Mouse (Mus musculus) retina, postnatal 1 day (tissue): ENCODE measurements around the gene Bcl6b.

Experiments
- DNase-seq: peaks from one replicate; pipeline ENCODE4 v3.0.0-alpha.2; 2012

Bcl6b gene

DNA sequence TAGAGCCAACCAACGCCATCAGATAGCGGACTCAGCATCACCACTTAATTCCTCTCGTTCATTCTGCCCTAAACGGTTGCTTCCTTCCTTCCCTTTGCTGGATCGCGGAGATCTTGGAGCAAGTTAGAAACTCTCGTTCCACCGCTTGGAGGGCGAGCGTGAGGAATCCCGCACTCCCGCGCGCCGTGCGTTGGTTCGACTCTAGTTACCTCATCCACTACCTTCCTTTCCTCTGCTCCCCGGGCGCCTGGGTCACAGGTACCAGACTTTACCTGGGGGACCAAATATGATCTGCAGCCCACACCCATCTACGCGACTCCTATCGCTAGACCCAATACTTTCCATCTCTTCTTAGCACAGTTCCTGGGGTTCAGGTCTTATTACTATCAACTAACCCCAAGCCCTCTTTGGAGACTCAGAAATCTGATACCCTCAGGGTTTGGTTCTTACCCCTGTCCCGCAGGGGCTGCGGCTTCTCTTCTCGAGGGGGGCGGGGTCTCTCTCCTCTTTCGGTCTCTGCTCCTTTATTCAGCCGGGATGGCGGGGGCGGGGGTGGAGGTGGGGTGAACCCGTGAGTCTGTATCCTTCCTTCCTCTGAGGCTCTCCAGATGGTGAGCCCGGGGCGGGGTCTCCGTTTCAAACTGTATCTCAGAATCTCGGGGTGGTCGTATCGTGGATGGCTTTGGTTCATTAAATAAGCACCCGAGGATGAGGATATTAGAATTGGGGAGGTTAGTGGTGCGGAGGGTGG is at the start of gene Bcl6b:
Bcl6b (minus strand) TSS at position 539 of the 751 bp plus-strand sequence.
- DNase-seq, result no peak

DNA sequence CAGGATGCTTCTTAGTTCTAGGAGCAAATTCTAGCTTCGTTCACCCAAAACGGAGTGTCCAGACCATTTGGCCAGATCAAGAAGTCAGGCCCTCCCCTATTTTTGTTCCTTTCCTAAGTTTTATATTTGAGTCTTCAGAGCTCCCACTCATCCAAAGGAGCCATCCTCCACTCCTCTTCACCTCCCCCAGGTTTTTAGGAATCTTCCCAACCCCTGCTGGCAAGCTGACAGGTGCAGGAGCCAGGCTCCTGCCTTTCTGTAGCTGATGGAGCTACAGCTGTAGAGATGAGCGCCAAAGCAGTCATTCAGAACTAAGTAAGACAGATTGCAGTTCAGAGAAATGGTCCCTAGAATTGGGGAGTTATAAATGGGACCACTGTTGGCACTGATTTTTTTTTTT is 49.4 kb upstream of the Bcl6b start:
- no peak for DNase-seq

DNA sequence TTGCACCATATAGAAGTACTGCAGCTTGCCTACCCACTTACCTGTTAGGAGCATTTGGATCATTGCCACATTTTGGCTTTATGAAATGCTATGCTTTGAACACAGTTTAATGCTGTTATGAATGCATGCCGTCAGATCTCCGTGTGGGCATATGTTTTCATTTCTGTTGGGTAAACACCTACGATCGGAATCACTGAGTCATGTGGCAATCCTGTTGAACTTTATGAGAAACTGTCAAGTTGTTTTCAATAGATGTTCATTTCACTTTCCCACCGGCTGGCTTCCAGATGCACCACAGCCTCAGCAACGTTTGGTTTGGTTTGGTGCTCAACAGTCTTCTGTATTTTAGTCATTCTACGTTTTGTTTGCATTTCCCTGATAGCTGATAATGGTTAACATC is 42.0 kb upstream of the Bcl6b start:
- DNase-seq, result no peak

DNA sequence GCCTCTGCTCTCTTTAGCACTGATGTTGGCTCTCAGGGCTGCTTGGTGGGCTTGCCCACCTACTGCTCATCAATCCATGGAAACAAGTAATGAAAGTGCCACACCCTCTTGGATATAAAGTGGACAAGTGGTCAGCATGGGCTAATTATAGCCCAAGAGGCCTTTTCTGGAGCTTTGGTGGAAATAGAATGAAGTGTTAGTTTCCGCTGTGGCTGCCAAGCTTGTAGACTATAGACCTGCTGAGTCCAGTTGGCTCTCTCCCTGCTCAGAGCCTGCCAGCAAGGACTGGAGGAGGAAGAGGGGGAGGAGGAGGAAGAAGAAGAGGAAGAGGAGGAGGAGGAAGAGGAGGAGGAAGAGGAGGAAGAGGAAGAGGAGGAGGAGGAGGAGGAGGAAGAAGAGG is 36.8 kb upstream of the Bcl6b start:
- no peak for DNase-seq

DNA sequence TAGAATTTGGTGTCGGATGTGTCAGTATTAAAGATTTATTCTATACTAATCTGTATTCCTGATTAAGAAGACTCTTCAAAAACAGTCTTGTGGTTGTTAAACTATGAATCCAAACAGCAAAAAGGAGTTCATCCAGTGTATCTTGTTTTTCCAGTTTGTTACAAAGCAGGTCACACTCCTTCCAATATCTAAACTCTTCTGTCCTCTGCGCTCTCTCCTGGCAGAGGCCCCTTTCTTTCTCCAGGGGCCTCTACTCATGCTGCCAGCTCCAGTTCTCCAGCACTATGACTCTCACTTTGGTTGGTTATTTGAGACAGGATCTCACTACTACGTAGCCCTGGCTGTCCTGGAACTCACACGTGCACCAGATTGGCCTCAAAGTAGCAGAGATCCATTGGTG is 36.2 kb upstream of the Bcl6b start:
- no peak for DNase-seq

DNA sequence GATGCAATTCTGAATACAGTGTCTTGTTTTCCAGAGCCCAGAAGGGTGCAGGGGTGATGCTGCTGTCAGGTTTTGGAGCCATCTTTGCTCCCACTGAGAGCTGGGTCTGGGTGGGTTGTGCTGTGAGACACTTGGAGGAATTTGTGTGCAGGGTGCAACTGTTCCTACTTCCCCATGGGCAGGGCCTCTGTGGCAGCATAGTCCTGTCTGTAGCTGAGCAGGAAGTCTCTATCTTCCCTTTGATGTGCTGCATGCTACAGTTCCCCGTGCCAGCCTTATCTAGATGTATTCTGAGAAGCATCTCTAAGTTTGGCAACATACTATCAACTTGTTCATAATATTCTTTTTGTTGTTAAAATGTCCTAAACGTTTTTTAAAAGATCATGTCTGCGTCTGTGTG is 35.7 kb upstream of the Bcl6b start:
- no peak for DNase-seq

DNA sequence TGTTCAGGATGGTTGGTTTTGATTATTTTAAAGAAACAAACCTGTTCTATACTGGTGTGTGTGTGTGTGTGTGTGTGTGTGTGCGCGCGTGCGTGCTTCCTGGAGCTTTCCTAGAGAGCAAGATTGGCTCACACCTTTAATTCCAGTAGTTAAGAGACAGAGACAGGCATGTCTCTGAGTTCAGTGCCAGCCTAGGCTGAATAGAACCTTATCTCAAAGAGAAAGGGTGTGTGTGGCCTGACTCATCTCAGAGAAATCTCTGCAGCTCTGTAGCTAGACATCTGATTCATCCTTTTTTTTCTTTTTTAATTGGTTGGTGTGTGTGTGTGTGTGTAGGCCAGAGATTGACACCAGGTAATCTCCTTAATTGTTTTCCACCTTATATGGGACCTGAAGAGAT is 29.4 kb upstream of the Bcl6b start:
- DNase-seq, result no peak

DNA sequence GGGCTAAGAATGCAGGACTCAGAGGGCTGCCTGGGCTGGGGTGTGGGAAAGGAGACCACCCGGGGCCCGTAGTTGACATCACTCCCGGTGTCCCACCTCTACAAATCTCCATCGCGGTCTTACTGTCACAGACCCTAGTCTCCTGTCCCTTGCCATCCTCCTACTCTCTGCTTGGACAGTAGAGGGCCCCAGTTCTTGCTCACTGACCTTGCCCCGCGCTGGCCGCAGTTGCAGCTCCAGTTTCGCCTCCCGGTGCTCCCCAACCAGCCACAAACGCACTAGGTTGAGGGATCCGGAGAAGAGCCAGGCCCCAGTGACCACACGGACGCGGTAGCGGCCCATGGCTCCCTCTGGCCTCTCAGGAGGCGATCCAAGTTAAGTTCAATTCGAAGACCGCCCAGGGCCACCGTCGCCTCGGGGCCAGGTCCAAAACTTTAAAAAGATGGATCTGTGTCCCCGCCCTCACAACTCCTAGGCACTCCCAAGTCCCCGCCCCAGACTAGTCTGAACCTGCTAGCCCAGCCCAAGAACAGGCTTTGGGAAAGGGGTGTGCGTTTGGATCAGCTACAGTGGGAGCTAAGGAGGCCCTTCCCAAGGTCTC is 25.4 kb upstream of the Bcl6b start, which contains the start of gene Alox12:
Alox12 (minus strand) TSS at position 423 of the 601 bp plus-strand sequence.
- peak; percentile 48 for DNase-seq

DNA sequence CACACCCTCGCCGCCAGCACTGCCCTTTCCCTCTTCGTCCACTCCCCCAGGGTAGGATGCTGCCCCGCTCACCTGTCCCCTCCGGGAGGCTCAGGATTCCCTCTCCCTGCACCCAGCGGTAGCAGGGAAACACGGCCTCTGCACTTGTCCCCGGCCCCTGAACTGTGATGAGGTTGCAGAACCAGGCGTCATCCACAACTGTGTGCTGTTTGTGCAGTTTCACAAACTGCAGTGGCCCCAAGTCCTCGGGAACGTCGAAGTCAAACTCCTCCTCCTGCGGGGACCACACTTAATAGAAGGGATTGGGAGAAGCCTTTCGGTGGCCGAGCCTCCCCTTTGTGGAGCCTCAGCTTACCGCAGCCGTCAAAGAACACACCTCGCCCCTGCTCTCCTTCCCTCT is 24.7 kb upstream of the Bcl6b start:
- peak; percentile 11 for DNase-seq

DNA sequence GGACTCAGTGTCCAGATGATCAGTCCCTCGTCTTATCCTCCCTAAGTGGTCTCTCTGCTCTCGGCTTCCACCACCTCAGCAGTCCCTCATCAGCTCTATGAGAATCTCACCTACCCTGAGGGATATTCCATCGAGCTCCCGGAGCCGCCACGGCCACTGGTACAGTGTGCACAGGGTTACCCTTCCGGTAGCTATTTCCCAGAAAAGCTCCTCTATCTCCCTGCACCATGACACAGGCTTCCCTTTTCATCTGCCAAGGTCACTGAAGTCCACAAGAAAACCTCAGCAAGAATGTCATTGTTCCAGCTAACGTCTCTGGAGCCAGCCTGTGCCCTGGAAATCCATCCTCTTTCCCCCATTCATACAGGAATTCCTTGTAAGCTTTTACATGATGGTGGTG is 22.3 kb upstream of the Bcl6b start:
- no peak for DNase-seq

DNA sequence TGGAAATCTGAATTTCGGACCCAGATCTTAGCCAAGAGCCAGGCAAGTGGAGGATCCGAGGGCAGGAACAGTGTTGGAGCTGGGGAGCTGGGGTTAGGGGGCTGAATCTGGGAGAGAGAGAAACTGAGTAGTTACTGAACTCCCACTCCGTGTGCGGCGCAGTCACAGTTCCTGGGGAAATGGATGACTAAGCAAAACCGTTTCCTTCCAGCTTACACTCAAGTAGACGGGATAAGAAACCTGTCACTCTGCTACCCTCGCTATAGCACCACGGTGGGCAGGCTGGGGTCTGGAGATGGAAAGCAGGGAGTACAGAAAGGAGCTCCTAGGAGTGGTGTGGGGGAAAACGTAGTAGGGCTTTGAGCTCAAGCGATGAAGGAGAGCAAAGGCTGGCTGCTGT is 20.6 kb upstream of the Bcl6b start:
- no peak for DNase-seq

DNA sequence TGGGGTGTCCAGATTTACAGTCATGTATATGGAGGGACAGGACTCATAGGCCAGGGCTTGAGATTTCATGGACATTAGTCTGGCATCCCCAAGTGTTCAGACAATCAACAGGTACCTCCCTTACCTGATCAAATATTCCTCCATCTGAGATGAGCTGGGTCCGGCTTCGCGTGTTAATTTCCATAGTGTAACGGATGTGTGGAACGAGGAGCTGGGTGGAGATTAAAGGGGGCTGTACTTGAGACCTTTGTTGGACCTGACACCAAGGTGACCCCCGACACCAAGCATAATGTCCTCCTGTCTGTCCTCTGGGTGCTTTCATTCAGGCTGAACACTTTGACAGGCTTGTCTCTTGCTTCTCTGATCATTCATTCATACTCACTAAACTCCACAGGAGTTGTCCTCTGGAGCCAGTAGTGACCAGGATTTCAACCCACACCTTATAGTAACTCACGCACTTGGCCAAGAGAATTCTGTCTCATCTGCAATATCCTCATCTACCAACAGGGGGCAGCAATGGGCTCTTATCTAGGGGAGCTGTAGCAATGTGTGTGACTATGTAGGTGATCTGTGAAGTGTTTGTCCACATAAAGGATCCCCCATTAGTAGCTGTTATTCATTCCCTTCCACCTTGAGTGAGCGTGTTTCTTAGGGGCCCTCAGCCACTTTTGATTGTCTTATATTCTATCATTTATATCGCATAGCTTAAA is 17.7 kb upstream of the Bcl6b start:
- peak; percentile 80 for DNase-seq

DNA sequence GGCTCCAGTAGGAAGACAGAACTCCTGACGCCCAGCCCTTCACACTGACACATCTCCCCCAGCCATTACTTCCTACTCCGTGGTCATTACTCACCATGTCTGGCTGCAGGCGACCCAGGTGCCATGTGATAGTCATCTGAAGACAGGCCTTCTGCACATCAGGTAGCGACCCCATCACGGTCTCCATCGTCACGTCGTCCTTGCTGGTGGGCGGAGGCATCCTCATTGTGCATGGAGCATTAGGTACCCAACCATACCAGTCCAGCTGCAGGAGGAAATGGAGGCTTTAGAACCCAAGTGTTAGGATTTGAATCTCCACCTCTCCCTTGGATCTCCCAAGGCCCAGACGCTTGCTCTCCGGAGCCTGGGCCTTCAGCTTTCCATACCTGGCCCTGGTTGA is 13.0 kb upstream of the Bcl6b start:
- DNase-seq, result no peak

DNA sequence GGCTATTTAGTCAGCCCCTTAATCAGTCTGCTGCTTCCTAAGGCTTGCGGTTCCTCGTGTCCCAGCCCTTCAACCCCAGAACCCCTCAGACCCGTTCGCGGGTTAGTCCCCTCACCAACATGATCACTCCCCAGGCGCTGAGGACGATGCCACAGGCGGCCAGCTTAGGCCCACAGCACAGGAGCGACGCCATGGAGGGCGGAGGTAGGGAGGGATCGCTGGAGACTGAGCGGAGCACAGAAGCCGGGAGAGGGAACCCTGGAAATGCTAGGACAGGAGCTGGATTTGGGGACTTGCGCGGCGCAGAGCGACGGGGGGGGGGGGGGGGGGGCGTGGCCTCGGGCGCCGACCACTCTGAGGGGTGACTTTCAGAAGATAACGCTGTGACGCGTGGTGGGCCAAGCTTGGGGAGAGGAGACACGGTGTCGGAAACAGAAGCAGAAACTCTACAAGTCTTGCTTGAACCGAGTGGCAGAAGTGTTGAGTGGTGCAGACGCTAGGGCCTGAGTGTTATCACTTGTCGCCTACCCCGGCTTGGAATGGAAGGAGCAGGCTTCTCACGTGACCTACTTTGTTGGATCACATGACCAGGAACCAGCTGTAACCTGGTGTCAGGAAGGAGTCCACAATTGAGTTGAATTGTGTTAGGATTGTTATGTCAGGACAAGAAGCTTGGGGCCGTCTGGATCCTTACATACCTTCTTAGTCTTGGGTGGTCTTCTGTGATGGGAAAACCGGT is 10.1 kb upstream of the Bcl6b start, which contains the start of the genes Gm21988 and Rnasek:
Gm21988 (minus strand) TSS at position 290 of the 739 bp plus-strand sequence.
Rnasek (minus strand) TSS at position 302 of the 739 bp plus-strand sequence.
- peak; percentile 93 for DNase-seq

DNA sequence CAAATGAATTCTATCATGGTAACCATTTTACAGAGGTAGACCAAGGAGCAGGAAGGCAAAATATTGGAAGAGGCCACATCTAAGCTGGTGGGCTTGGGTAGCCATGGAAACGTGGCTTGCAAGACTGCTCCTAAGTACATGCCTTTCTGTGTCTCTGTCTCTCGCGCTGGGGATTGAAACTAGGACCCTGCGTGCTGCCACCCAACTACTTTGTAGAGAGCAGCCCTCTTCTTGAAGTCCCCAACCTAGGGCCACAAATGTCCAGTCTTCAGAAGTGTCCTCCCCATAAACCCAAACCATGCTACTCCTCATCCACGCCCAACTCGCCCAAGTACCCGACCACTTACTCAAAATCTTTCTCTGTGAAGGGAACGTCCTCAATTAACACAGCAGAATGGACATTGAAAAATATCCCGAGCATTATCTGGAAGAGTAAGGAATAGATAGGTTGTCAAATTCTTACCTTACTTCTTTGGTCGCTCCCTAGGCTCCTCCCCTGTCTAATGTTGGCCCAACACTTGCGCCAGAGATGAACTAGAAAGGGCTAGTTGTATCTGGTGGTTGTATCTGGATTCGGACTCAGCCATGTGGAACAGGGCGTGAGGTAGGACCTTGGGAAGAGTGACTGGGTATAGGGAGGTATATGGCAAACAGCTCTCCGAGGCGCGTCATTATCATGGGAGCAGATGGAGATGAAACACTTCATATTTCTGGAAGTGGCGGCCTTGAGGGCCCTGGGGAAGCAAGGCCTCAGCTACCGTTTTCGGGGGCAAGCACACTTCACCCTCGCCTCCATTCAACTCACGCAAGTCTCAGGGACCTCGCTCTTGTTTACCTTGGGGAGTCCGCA is 9.2 kb upstream of the Bcl6b start:
- DNase-seq, result peak; percentile 18

DNA sequence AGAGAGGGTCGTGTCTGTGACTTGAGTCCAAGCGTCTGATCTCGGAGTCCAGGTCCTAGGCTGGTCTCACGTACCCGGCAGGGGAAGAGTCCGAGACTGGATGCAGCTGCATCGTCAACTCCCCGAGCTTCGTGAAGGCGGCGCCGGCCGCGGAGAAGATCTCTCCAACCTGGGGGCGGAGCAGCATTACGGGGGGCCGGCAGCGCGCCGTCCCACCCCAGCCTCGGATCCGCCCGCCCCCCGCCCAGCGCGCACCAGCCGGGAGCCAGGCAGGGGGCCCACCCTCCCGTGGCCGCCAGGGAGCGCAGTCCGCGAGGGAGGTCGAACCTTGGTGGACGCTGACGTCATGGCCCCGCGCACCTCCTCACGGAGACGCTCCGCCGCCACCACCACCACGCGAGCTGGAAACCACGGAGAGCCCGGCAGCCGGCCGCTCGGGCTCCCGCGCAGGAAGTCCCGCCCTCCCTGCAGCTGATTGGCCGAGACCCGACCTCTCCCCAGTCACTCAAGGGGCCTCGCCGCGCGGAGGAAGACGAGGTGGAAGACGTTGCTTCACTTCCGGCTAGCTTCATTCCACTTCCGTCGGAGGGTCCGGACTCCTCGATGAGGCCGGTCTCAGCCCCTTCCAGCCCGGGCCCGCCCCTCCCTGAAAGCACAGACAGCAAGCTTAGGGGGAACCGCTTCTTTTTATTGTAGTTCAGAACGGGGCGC is 8.0 kb upstream of the Bcl6b start, which contains the start of gene 0610010K14Rik:
0610010K14Rik (minus strand) TSS at position 458 of the 711 bp plus-strand sequence.
- DNase-seq, result peak; percentile 99

DNA sequence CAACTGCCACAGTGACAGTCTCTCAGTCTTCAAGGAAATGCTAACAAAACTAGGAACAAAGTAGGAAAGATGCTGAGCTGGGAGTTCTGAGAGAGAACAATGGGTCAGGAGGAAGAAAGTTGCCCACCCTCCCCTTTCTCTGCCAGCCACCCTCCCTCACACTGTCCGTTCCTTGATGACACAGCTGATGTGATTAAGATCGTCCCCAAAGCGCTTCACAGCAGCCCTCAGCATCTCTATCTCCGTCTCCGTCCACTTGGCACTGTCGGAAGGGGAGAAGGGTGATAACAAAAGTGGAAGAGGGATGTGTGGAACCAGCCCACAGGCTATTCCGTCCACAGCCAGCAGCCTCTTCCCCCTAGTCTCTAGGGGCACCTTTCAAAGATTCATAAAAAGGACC is 7.1 kb upstream of the Bcl6b start:
- no peak for DNase-seq

DNA sequence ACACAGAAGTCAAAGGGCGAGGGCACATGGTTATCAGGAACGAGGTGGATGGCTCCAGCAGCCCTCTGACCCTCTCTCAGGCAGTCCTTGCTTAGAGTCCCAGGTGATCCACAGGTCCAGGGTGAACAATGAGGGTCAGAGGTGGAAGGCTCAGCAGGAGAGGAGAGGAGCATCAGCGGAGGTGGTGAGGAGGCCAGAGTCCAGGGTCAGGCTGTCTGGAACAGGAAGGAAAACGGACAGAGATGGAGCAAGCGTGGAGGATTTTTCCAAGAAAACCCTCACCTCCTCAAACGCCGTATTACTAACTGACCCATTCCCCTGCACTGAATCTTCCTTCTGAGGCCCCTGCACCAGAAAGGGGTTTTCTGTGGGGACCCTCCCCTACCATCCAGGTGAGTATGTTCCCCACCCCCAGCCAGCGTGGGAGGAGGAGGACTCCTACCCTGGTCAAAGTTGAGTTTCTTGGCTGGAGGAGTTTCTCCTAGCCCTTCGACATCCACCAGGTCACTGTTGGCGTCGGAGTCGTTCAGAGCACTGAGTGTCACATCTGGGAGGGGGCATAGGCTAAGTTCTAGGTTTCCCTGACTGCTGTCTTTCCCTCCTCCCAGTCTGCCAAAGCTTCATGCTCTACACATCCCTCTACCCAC is 5.8 kb upstream of the Bcl6b start:
- DNase-seq, result no peak

DNA sequence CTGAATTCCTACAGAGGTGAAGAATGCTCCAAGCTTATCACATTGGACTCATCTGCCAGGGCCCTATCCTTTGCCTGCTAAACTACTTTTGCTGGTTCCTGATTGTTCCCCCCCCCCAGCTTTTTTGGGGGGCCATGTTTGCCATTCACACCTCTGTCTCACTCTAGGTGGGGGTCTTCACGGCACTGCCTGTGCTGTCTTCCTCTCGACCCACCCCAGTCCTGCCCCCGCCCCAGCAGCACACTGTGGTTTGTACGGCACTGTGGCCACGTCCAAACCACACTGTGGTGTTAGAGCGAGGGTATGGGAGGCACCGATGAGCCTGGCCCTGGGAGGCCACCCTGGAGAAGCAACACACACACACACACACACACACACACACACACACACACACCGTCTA is 4.9 kb upstream of the Bcl6b start:
- DNase-seq, result no peak

DNA sequence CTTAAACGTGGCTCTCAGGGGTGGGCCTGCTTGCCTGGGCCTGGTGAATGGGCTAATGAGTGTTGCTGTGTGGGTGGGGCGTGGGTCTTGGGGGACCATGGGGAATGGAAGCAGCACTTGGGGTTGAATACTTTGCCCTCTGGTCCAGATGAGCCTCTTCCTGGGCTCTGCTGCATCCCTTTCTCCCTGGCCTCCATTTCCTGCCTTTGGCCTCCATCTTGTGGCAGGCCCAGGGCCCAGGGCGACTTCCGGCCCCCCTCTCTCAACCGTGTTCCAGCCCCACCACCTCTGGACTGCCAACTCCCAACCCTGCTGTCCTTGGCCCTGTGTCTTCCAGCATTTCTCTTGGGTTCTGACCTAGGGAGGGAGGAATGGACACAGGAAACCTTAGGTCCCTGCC is 4.4 kb upstream of the Bcl6b start:
- no peak for DNase-seq

DNA sequence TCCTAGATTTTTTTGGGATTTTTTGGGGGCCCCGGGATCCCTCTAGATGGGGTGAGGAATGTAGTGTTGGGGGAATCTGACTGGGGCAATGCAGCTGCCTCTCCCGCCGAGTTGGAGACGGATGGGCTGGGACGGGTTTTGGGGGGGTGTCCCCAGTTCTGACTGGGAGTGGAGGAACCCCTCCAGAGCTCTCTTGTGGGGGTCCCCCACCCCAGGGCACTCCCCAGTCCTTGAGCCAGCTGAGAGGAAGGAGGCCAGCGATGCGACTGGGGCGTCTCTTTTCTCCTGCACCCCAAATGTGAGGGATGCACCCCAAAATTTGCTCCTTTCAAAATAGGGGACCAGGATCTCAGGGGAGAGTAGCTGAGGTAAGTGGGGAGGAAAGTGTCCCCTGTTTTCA is 3.4 kb upstream of the Bcl6b start:
- DNase-seq, result no peak
